Mouse (Mus musculus) kidney, postnatal 0 days (tissue): ENCODE results near the gene Adamts12. TPM values are rescaled to one million over a fixed set of nuclear protein-coding genes. Genes with fewer than 3 reads are reported as not detected.

Experiments used
- ATAC-seq: fragments of 200-750 bp; cut with Nextera tagmentation; replicated peaks from 2 replicates; pipeline ENCODE4 v1.8.0; 2017; ENCODE audit warnings: low read depth, moderate number of reproducible peaks, moderate TSS enrichment, moderate library complexity; ENCODE audit not compliant: low FRiP score
- DNase-seq: peaks from one replicate; pipeline ENCODE4 v3.0.0-alpha.2; 2016; ENCODE audit warnings: low spot score
- H3K27ac ChIP-seq: fragments of 300-500 bp; sonication (generic); 2 replicates; pipeline ENCODE4 v1.5.1; 2014; ENCODE audit warnings: mild to moderate bottlenecking
- H3K27me3 ChIP-seq: fragments of 300-500 bp; sonication (generic); 2 replicates; pipeline ENCODE4 v1.6.1; 2014; ENCODE audit warnings: low read length, mixed read lengths; ENCODE audit not compliant: insufficient read depth
- H3K36me3 ChIP-seq: fragments of 300-500 bp; sonication (generic); 2 replicates; pipeline ENCODE4 v1.6.1; 2014; ENCODE audit warnings: low read length, mixed read lengths; ENCODE audit not compliant: insufficient read depth
- H3K4me1 ChIP-seq: fragments of 300-500 bp; sonication (generic); replicated peaks from 2 replicates; pipeline ENCODE4 v1.6.1; 2014; ENCODE audit warnings: antibody characterized with exemption, low read length, mixed read lengths; ENCODE audit not compliant: insufficient read depth
- H3K4me2 ChIP-seq: fragments of 300-500 bp; sonication (generic); 2 replicates; pipeline ENCODE4 v1.6.1; 2014; ENCODE audit warnings: mild to moderate bottlenecking, low read length, moderate library complexity, mixed read lengths
- H3K4me3 ChIP-seq: fragments of 300-500 bp; sonication (generic); replicated peaks from 2 replicates; pipeline ENCODE4 v1.5.1; 2014; ENCODE audit warnings: low read depth, low read length
- H3K9ac ChIP-seq: fragments of 300-500 bp; sonication (generic); 2 replicates; pipeline ENCODE4 v1.6.1; 2014; ENCODE audit warnings: low read depth, low read length
- H3K9me3 ChIP-seq: fragments of 300-500 bp; sonication (generic); replicated peaks from 2 replicates; pipeline ENCODE4 v1.6.1; 2016; ENCODE audit warnings: low read length, inconsistent platforms, mixed read lengths
- CTCF ChIP-seq: IDR thresholded peaks from 2 replicates; pipeline ENCODE4 v1.5.1; 2016; ENCODE audit warnings: antibody characterized with exemption, low read depth, mild to moderate bottlenecking, moderate library complexity
- WGBS: fragments of 180-500 bp; shearing (Covaris S2); extraction: QIAGEN DNeasy Blood & Tissue Kit; methylation state at CpG from one replicate; pipeline ENCODE4 v1.1.7; 2014; 5-methylcytosine and 5-hydroxymethylcytosine counted together
- polyA plus RNA-seq: library from polyadenylated mRNA; unstranded; fragments of >200 nt; fragmentation: Nextera tagmentation; extraction: Ambion mirVana; gene quantifications from 2 replicates; pipeline ENCODE4 v1.2.1, GENCODE M21; 2015

Gene Adamts12
- polyA plus RNA-seq, 1 experiment from 2014 or later, result 2.1 TPM

DNA sequence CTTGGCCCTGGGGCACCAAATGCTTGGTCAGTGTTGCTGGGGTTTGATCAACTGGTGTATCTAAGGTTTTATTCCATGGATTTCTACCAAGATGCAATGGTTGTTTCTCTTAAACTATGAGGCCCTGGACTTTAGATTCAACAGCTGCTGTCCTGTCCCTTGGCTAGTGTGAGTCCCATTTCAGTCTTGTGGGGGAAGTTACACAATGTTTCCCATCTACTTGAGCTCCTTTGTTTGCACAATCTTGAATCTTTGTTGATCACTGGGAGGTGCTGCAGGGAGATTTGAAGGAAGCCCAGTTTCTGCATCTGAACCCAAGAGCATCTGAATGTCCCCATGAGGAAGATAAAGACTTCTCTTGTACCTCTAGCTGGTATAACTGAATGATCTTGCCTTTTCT, 60.8 kb downstream of the Adamts12 start:
- TF ChIP-seq CTCF, result no peak

GRCm38 (mm10) chr15:11128457-11128856, 63.9 kb downstream of the Adamts12 start:
- Histone ChIP-seq H3K27ac (no peak overlapping the region), H3K4me3 (no peak overlapping the region), H3K36me3 (no peaks in the 10 kb centered on the region), H3K4me2 (no peak overlapping the region), H3K9ac (no peak overlapping the region), H3K9me3 (no peaks in the 10 kb centered on the region), H3K27me3 (no peaks in the 10 kb centered on the region), H3K4me1 (no peaks in the 10 kb centered on the region)
- 69% methylated on average over 6 of the region's 6 CpGs for WGBS
- no peak for TF ChIP-seq CTCF
- no peak for ATAC-seq
- no peak for DNase-seq

More for the DNA sequence above, 60.8 kb downstream of the Adamts12 start:
- Histone ChIP-seq H3K9me3 (no peaks in the 10 kb centered on the region), H3K4me1 (no peaks in the 10 kb centered on the region), H3K4me3 (no peak overlapping the region), H3K36me3 (no peaks in the 10 kb centered on the region), H3K4me2 (no peak overlapping the region), H3K27me3 (no peaks in the 10 kb centered on the region), H3K27ac (no peak overlapping the region), H3K9ac (no peak overlapping the region)
- no peak for DNase-seq
- no peak for ATAC-seq

DNA sequence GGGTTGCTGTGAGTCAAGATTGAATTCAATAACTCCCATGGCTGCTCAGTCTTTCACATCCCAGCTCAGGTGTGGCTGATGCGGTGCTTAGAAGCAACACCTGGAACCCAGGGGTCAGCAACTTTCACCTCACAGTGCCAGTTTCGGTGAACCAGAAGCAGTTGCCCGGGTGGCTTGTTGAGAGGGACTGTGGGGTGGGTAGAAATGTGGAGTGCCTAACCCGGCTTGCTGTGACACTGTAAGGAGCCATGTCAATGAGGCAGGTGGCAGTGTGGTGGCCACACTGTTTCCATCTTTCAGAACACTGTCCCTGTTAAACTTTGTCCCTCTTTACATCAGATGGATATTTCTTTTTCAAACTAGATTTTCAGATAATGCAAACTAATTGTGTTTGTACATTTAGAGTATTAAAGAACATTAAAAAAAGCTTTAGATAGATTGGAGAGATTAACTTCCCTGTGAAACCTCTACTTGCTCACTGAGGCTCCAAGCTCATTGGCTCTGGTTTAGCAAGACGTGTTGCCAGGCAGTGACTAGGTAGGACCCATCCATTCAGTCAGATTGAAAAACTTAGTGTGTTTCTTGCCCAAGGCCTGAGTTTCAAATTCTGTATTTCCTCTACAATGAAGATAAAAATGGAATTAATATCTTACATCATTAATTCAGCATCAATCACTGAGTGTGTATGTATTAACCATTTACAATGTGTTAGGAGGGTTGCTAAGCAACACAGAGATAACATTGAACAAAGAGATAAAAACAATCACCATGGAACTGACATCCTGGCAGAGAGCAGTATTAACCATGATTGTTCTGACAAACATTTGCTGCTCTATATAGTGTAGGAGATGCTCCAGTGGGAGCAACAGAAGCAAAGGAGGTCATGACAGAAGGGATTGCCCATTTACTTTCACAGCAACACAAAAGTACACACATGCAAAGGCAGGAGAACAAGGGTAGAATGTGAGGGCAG, 68.3 kb downstream of the Adamts12 start:
- Histone ChIP-seq H3K27me3 (no peaks in the 10 kb centered on the region), H3K36me3 (no peaks in the 10 kb centered on the region), H3K27ac (no peak overlapping the region), H3K4me2 (no peak overlapping the region), H3K9me3 (no peaks in the 10 kb centered on the region), H3K4me1 (no peaks in the 10 kb centered on the region), H3K9ac (no peak overlapping the region), H3K4me3 (no peak overlapping the region)
- ATAC-seq, result no peak
- no peak for TF ChIP-seq CTCF
- 81% methylated on average over 5 of the region's 5 CpGs for WGBS
- DNase-seq, result no peak

GRCm38 (mm10) chr15:11145581-11145980, 81.0 kb downstream of the Adamts12 start:
- Histone ChIP-seq H3K27ac (no peak overlapping the region), H3K9me3 (no peaks in the 10 kb centered on the region), H3K4me1 (no peaks in the 10 kb centered on the region), H3K9ac (no peak overlapping the region), H3K4me2 (no peak overlapping the region), H3K27me3 (no peaks in the 10 kb centered on the region), H3K4me3 (no peak overlapping the region), H3K36me3 (no peaks in the 10 kb centered on the region)
- ATAC-seq, result no peak
- 45% methylated on average over 3 of the region's 3 CpGs for WGBS
- TF ChIP-seq CTCF, result no peak
- DNase-seq, result no peak

GRCm38 (mm10) chr15:11159386-11159785, 94.8 kb downstream of the Adamts12 start:
- Histone ChIP-seq H3K27ac (no peak overlapping the region), H3K9me3 (no peaks in the 10 kb centered on the region), H3K4me3 (no peak overlapping the region), H3K27me3 (no peaks in the 10 kb centered on the region), H3K9ac (no peak overlapping the region), H3K4me2 (no peak overlapping the region), H3K4me1 (no peaks in the 10 kb centered on the region), H3K36me3 (no peaks in the 10 kb centered on the region)
- ATAC-seq (no peak), DNase-seq (no peak)
- no peak for TF ChIP-seq CTCF
- WGBS, result 60% methylated on average over 6 of the region's 6 CpGs

DNA sequence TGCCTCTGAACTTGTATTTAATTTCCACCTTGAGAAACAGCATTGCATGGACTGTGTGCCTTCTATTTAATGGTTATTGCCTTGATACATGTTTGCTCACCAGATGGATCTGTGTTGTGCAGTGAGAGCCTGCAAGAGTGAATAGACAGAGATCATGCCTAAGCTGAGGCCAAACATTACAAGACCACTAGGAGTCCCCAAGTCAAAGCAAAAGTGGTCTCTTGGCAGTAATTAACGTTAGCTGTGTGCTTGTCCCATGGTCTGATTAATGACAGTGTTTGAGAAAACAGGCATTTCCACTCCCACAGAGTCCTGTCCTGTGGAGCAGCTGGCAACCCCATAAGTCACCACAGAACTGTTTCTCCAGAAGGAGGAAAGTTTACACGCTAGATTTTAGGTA, 96.2 kb downstream of the Adamts12 start:
- ATAC-seq, result peak; percentile 36; the same call in 1 of the 2 replicates
- Histone ChIP-seq H3K9ac (no peak overlapping the region), H3K4me3 (no peak overlapping the region), H3K36me3 (no peaks in the 10 kb centered on the region), H3K4me2 (no peak overlapping the region), H3K9me3 (no peaks in the 10 kb centered on the region), H3K27me3 (no peaks in the 10 kb centered on the region), H3K27ac (no peak overlapping the region), H3K4me1 (peaks cover under 1% of the 10 kb centered on the region; the same call in 1 of the 2 replicates)
- DNase-seq, result peak; percentile 90
- WGBS, result 11% methylated on average over 2 of the region's 2 CpGs
- peak; percentile 67 for TF ChIP-seq CTCF
